8 mouse cellular contexts compared by ENCODE assay signal in the genomic region with DNA sequence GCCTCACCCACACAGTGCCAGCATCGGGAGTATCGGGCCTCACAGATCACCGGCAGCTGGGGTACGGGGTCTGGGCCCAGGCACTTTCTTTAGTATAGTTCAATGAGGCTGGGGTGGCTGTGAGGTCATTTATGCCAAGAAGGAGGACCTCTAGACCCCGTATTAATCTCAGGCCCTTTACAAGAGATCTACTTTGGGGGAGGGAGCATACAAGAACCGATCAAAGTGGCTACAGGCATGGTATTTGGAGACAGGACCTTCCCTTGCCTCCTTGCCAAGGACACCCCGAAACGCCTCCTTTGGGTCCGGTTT. TPM values are rescaled to one million over a fixed set of nuclear protein-coding genes. Genes with fewer than 3 reads are reported as not detected.
DNase-seq lines count a peak whose midpoint lies in the region; ATAC-seq and TF ChIP-seq lines count a peak whose summit lies in the region.

No protein-coding gene starts in this region.

- peaks cover 45% of the 10 kb centered on the region for H3K4me1 ChIP-seq in embryonic facial prominence, embryonic 10.5 days
- peaks cover 31% of the 10 kb centered on the region for H3K4me1 ChIP-seq in hindbrain, embryonic 14.5 days (replicated peaks; ENCODE audit: control insufficient read depth, insufficient read depth, low read length)
- H3K4me1 ChIP-seq in midbrain, embryonic 14.5 days (ENCODE audit: control insufficient read depth, insufficient read depth, low read length), result peaks cover 30% of the 10 kb centered on the region

- H3K27me3 ChIP-seq in embryonic facial prominence, embryonic 10.5 days (replicated peaks; ENCODE audit: low read depth, poor library complexity, severe bottlenecking), result no peaks in the 10 kb centered on the region
- H3K27me3 ChIP-seq in hindbrain, embryonic 14.5 days (ENCODE audit: control insufficient read depth, insufficient read depth, low read length), result no peaks in the 10 kb centered on the region
- no peaks in the 10 kb centered on the region for H3K27me3 ChIP-seq in midbrain, embryonic 14.5 days (ENCODE audit: control insufficient read depth, insufficient read depth, low read length)

- no peak for TF ChIP-seq CTCF in layer of hippocampus, adult 2 months (conservative IDR thresholded peaks at IDR 0.05)

- 1% methylated on average over 9 of the region's 9 CpGs for WGBS in embryonic facial prominence, embryonic 10.5 days
- 0% methylated on average over 9 of the region's 9 CpGs for WGBS in hindbrain, embryonic 14.5 days
- under 1% methylated on average over 9 of the region's 9 CpGs for WGBS in midbrain, embryonic 14.5 days

- peak overlapping the region; percentile 90 for H3K4me3 ChIP-seq in layer of hippocampus, adult 2 months
- H3K4me3 ChIP-seq in embryonic facial prominence, embryonic 10.5 days, result peak overlapping the region; percentile 98
- H3K4me3 ChIP-seq in hindbrain, embryonic 14.5 days (replicated peaks; ENCODE audit: low read length), result peak overlapping the region; percentile 98
- peak overlapping the region; percentile 98 for H3K4me3 ChIP-seq in midbrain, embryonic 14.5 days (replicated peaks; ENCODE audit: low read depth, low read length)

- no peaks in the 10 kb centered on the region for H3K36me3 ChIP-seq in embryonic facial prominence, embryonic 10.5 days (replicated peaks)
- H3K36me3 ChIP-seq in hindbrain, embryonic 14.5 days (replicated peaks; ENCODE audit: control insufficient read depth, insufficient read depth), result no peaks in the 10 kb centered on the region
- no peaks in the 10 kb centered on the region for H3K36me3 ChIP-seq in midbrain, embryonic 14.5 days (ENCODE audit: control insufficient read depth, insufficient read depth, low read length)

- peak overlapping the region; percentile 100 for H3K9ac ChIP-seq in hindbrain, embryonic 14.5 days
- peak overlapping the region; percentile 95 for H3K9ac ChIP-seq in midbrain, embryonic 14.5 days (replicated peaks; ENCODE audit: low read length)

- peak overlapping the region; percentile 99 for H3K4me2 ChIP-seq in hindbrain, embryonic 14.5 days (replicated peaks)
- H3K4me2 ChIP-seq in midbrain, embryonic 14.5 days (ENCODE audit: low read length), result peak overlapping the region; percentile 100

- peak overlapping the region; percentile 100 for H3K27ac ChIP-seq in layer of hippocampus, adult 2 months
- peak overlapping the region; percentile 100 for H3K27ac ChIP-seq in embryonic facial prominence, embryonic 10.5 days (replicated peaks)
- peak overlapping the region; percentile 100 for H3K27ac ChIP-seq in hindbrain, embryonic 14.5 days
- peak overlapping the region; percentile 99 for H3K27ac ChIP-seq in midbrain, embryonic 14.5 days (replicated peaks; ENCODE audit: low read depth, low read length)

- ATAC-seq in hindbrain, embryonic 14.5 days (ENCODE audit: low FRiP score), result no peak
- ATAC-seq in midbrain, embryonic 14.5 days (ENCODE audit: low FRiP score, low TSS enrichment), result no peak
- ATAC-seq in frontal cortex, adult (ENCODE audit: low TSS enrichment), result no peak

- H3K9me3 ChIP-seq in embryonic facial prominence, embryonic 10.5 days, result no peaks in the 10 kb centered on the region
- H3K9me3 ChIP-seq in hindbrain, embryonic 14.5 days (ENCODE audit: control insufficient read depth, low read length), result no peaks in the 10 kb centered on the region
- no peaks in the 10 kb centered on the region for H3K9me3 ChIP-seq in midbrain, embryonic 14.5 days (ENCODE audit: control insufficient read depth, low read length)

- DNase-seq in layer of hippocampus, adult 2 months (ENCODE audit: low spot score in 2 of 2), result no peak
- DNase-seq in layer of hippocampus, postnatal 10 days (ENCODE audit: low spot score in 2 of 2), result no peak
- DNase-seq in embryonic facial prominence, embryonic 10.5 days (ENCODE audit: low spot score), result no peak
- DNase-seq in hindbrain, embryonic 14.5 days (ENCODE audit: low spot score), result no peak
- no peak for DNase-seq in midbrain, embryonic 14.5 days
- no peak for DNase-seq in adrenal gland, postnatal 36 days
- DNase-seq in layer of hippocampus, adult 18-20 months (ENCODE audit: low spot score in 2 of 2), result no peak

RNA-seq across cellular contexts. Expression of gene Tnrc18, which starts 4.5 kb away (rescaled TPM):
- total RNA-seq in layer of hippocampus, adult 2 months (2021), result 100 to 1,000 TPM; 142 to 143 TPM
- total RNA-seq in layer of hippocampus, postnatal 10 days (2021), result 100 to 1,000 TPM; 197 to 220 TPM
- 21.8 and 26.5 TPM in 2 replicates for polyA plus RNA-seq in embryonic facial prominence, embryonic 10.5 days (2016; fragmentation: Nextera tagmentation; extraction: Ambion mirVana)
- polyA plus RNA-seq in hindbrain, embryonic 14.5 days (2014; fragmentation: Nextera tagmentation; extraction: Ambion mirVana), result 34.1 and 38.9 TPM in 2 replicates
- polyA plus RNA-seq in midbrain, embryonic 14.5 days (2014; fragmentation: Nextera tagmentation; extraction: Ambion mirVana), result 37.7 and 47.4 TPM in 2 replicates
- 10 to 100 TPM; 79.8 to 81.9 TPM for total RNA-seq in adrenal gland, postnatal 36 days (2021)
- 100 to 1,000 TPM; 135 to 137 TPM for total RNA-seq in layer of hippocampus, adult 18-20 months (2021)
